Mouse (Mus musculus) small intestine, adult 2 months (tissue): ENCODE data around the gene Fnbp1. TPM values are rescaled to one million over a fixed set of nuclear protein-coding genes. Genes with fewer than 3 reads are reported as not detected.
"Not testable (repeated sequence)": the region's sequence is repeated elsewhere in the genome, so short reads cannot be mapped to it uniquely, and the experiment has no call there.

Experiments used
- H3K27ac ChIP-seq: fragments of 200-500 bp; 2 replicates; pipeline ENCODE4 v1.5.1; 2012; ENCODE audit warnings: low read depth, low read length, control low read depth, inconsistent platforms; ENCODE audit not compliant: insufficient read depth
- H3K27me3 ChIP-seq: fragments of 200-500 bp; 2 replicates; pipeline ENCODE4 v1.6.1; 2012; ENCODE audit warnings: mild to moderate bottlenecking, moderate library complexity, low read length, inconsistent platforms; ENCODE audit not compliant: control insufficient read depth, insufficient read depth
- H3K36me3 ChIP-seq: fragments of 200-500 bp; 2 replicates; pipeline ENCODE4 v1.6.1; 2012; ENCODE audit warnings: mild to moderate bottlenecking, low read length, control low read depth, inconsistent platforms; ENCODE audit not compliant: control insufficient read depth, insufficient read depth
- H3K4me1 ChIP-seq: fragments of 200-500 bp; 2 replicates; pipeline ENCODE4 v1.6.1; 2012; ENCODE audit warnings: low read length, inconsistent platforms, mixed read lengths; ENCODE audit not compliant: control insufficient read depth, insufficient read depth, insufficient read length
- H3K4me3 ChIP-seq: fragments of 200-500 bp; 2 replicates; pipeline ENCODE4 v1.5.1; 2012; ENCODE audit warnings: low read depth, mild to moderate bottlenecking, control low read depth, inconsistent platforms, low read length, moderate library complexity
- CTCF ChIP-seq: fragments of 200-500 bp; IDR thresholded peaks from 2 replicates; pipeline ENCODE4 v1.5.1; 2012; ENCODE audit warnings: low read depth, mild to moderate bottlenecking, control low read depth, inconsistent platforms, low read length, moderate library complexity, mixed read lengths; ENCODE audit not compliant: insufficient replicate concordance, insufficient read length; ENCODE audit errors: extremely low read depth
- POLR2A ChIP-seq: fragments of 200-500 bp; IDR thresholded peaks from 2 replicates; pipeline ENCODE4 v1.6.1; 2012; ENCODE audit warnings: low read depth, mild to moderate bottlenecking, control low read depth, inconsistent platforms, low read length, moderate library complexity
- WGBS: fragments of 180-500 bp; shearing (Covaris S2); methylation state at CpG from one replicate; pipeline ENCODE4 v1.1.7; 2018; 5-methylcytosine and 5-hydroxymethylcytosine counted together
- polyA plus RNA-seq: library from polyadenylated mRNA; depleted of rRNA; stranded (reverse); fragments of >200 nt; gene quantifications from 2 replicates; pipeline ENCODE4 v1.2.3, GENCODE M21; 2012

Gene Fnbp1
- polyA plus RNA-seq, 1 experiment = 28.6 TPM

GRCm38 (mm10) chr2:31173290-31173689 lies 31.5 kb upstream of the Fnbp1 start:
- 69% methylated on average over 4 of the region's 4 CpGs for WGBS
- Histone ChIP-seq H3K36me3 (peaks cover 80% of the 10 kb centered on the region), H3K4me1 (0 out of 2 replicates have a peak, but pooled peaks cover 2% of the 10 kb centered on the region), H3K4me3 (no peak overlapping the region), H3K27ac (no peak overlapping the region), H3K27me3 (no peaks in the 10 kb centered on the region)
- peak; percentile 35; the same call in 1 of the 2 replicates for TF ChIP-seq CTCF
- no peak for TF ChIP-seq POLR2A

- H3K36me3 ChIP-seq = peaks cover 76% of the 10 kb centered on the region
- TF ChIP-seq POLR2A = no peak
- TF ChIP-seq CTCF = no peak
- H3K4me3 ChIP-seq = no peak overlapping the region
- WGBS = 95% methylated on average over 5 of the region's 5 CpGs
- H3K27ac ChIP-seq = peak overlapping the region; percentile 23
- no peaks in the 10 kb centered on the region for H3K27me3 ChIP-seq
- H3K4me1 ChIP-seq = 0 out of 2 replicates have a peak, but pooled peaks cover 2% of the 10 kb centered on the region
Observed at GRCm38 (mm10) chr2:31172536-31172935, 30.7 kb upstream of the Fnbp1 start.

- Histone ChIP-seq H3K27me3 (no peaks in the 10 kb centered on the region), H3K4me1 (0 out of 2 replicates have a peak, but pooled peaks cover 2% of the 10 kb centered on the region), H3K36me3 (peaks cover 75% of the 10 kb centered on the region), H3K4me3 (no peak overlapping the region), H3K27ac (peak overlapping the region; percentile 23)
- TF ChIP-seq CTCF (no peak), POLR2A (no peak)
- WGBS = 73% methylated on average over 5 of the region's 5 CpGs
Observed at GRCm38 (mm10) chr2:31172001-31172400, 30.2 kb upstream of the Fnbp1 start.

GRCm38 (mm10) chr2:31170164-31170563 lies 28.4 kb upstream of the Fnbp1 start:
- H3K27me3 ChIP-seq = no peaks in the 10 kb centered on the region
- peaks cover 8% of the 10 kb centered on the region; the same call in 1 of the 2 replicates for H3K4me1 ChIP-seq
- WGBS = 90% methylated on average over 6 of the region's 6 CpGs
- TF ChIP-seq CTCF = no peak
- no peak for TF ChIP-seq POLR2A
- no peak overlapping the region for H3K27ac ChIP-seq
- H3K4me3 ChIP-seq = no peak overlapping the region
- peaks cover 68% of the 10 kb centered on the region for H3K36me3 ChIP-seq

GRCm38 (mm10) chr2:31169001-31169400 lies 27.2 kb upstream of the Fnbp1 start:
- Histone ChIP-seq H3K36me3 (peaks cover 61% of the 10 kb centered on the region), H3K4me3 (no peak overlapping the region), H3K27me3 (no peaks in the 10 kb centered on the region), H3K4me1 (peaks cover 14% of the 10 kb centered on the region), H3K27ac (no peak overlapping the region)
- TF ChIP-seq POLR2A = no peak
- 84% methylated on average over 10 of the region's 10 CpGs for WGBS

- 81% methylated on average over 2 of the region's 2 CpGs for WGBS
- H3K36me3 ChIP-seq = peaks cover 50% of the 10 kb centered on the region
Observed at GRCm38 (mm10) chr2:31167571-31167970, 25.8 kb upstream of the Fnbp1 start.

GRCm38 (mm10) chr2:31165529-31165928 lies 23.7 kb upstream of the Fnbp1 start:
- peaks cover 20% of the 10 kb centered on the region for H3K4me1 ChIP-seq
- TF ChIP-seq CTCF = no peak
- no peak for TF ChIP-seq POLR2A
- 69% methylated on average over 4 of the region's 4 CpGs for WGBS
- no peaks in the 10 kb centered on the region for H3K27me3 ChIP-seq
- H3K27ac ChIP-seq = peak overlapping the region; percentile 46
- peaks cover 36% of the 10 kb centered on the region for H3K36me3 ChIP-seq
- H3K4me3 ChIP-seq = no peak overlapping the region

More at GRCm38 (mm10) chr2:31167571-31167970, 25.8 kb upstream of the Fnbp1 start:
- H3K27me3 ChIP-seq, H3K27ac ChIP-seq, H3K4me3 ChIP-seq: not testable (repeated sequence)
- H3K4me1 ChIP-seq = peaks cover 18% of the 10 kb centered on the region

GRCm38 (mm10) chr2:31164841-31165455 lies 23.1 kb upstream of the Fnbp1 start:
- Histone ChIP-seq H3K27ac (peak overlapping the region; percentile 58), H3K4me1 (peaks cover 22% of the 10 kb centered on the region), H3K36me3 (peaks cover 32% of the 10 kb centered on the region), H3K27me3 (no peaks in the 10 kb centered on the region), H3K4me3 (no peak overlapping the region)
- TF ChIP-seq CTCF = no peak
- TF ChIP-seq POLR2A = no peak
- 63% methylated on average over 5 of the region's 5 CpGs for WGBS
